Mouse (Mus musculus) forebrain, embryonic 13.5 days (tissue): Measurements from ENCODE around the gene Cacna1a. TPM values are rescaled to one million over a fixed set of nuclear protein-coding genes. Genes with fewer than 3 reads are reported as not detected.

ENCODE experiments used
- ATAC-seq: fragments of 200-750 bp; cut with Nextera tagmentation; 2 replicates; pipeline ENCODE4 v1.8.0; 2017
- H3K27ac ChIP-seq: fragments of 300-500 bp; sonication (generic); 2 replicates; pipeline ENCODE4 v1.5.1; 2015; ENCODE audit warnings: inconsistent platforms, mild to moderate bottlenecking, moderate library complexity
- H3K27me3 ChIP-seq: fragments of 300-500 bp; sonication (generic); 2 replicates; pipeline ENCODE4 v1.6.1; 2015; ENCODE audit warnings: mild to moderate bottlenecking, inconsistent platforms
- H3K36me3 ChIP-seq: fragments of 300-500 bp; sonication (generic); 2 replicates; pipeline ENCODE4 v1.6.1; 2015; ENCODE audit warnings: mild to moderate bottlenecking, inconsistent platforms; ENCODE audit not compliant: poor library complexity, severe bottlenecking
- H3K4me1 ChIP-seq: fragments of 300-500 bp; sonication (generic); 2 replicates; pipeline ENCODE4 v1.6.1; 2015; ENCODE audit warnings: inconsistent platforms
- H3K4me2 ChIP-seq: fragments of 300-500 bp; sonication (generic); 2 replicates; pipeline ENCODE4 v1.6.1; 2015; ENCODE audit warnings: inconsistent platforms, mild to moderate bottlenecking, moderate library complexity
- H3K4me3 ChIP-seq: fragments of 300-500 bp; sonication (generic); 2 replicates; pipeline ENCODE4 v1.5.1; 2015; ENCODE audit warnings: mild to moderate bottlenecking, inconsistent platforms
- H3K9ac ChIP-seq: fragments of 300-500 bp; sonication (generic); 2 replicates; pipeline ENCODE4 v1.6.1; 2015; ENCODE audit warnings: mild to moderate bottlenecking, inconsistent platforms
- H3K9me3 ChIP-seq: fragments of 300-500 bp; sonication (generic); replicated peaks from 2 replicates; pipeline ENCODE4 v1.6.1; 2016; ENCODE audit warnings: inconsistent platforms
- WGBS: fragments of 180-500 bp; shearing (Covaris S2); methylation state at CpG from one replicate; pipeline ENCODE4 v1.1.7; 2015; 5-methylcytosine and 5-hydroxymethylcytosine counted together
- polyA plus RNA-seq: library from polyadenylated mRNA; unstranded; fragments of >200 nt; fragmentation: Nextera tagmentation; extraction: Ambion mirVana; gene quantifications from 2 replicates; pipeline ENCODE4 v1.2.1, GENCODE M21; 2015

Cacna1a gene
- polyA plus RNA-seq, 1 experiment from 2014 or later = 9.7 TPM

DNA sequence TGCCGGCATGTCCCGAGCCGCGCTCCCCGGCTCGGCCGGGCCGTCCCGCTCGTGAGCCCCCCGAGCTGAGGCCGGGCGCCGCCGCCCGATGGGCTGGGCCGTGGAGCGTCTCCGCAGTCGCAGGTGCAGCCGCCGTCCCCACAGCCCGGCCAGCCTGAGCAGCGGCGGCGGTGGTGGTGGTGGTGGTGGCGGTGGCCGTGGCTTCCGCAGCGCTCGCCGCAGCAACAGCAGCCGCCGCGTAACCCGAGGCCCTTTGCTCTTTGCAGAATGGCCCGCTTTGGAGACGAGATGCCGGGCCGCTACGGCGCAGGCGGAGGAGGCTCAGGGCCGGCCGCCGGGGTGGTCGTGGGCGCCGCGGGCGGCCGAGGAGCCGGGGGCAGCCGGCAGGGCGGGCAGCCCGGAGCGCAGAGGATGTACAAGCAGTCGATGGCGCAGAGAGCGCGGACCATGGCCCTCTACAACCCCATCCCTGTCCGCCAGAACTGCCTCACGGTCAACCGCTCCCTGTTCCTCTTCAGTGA lies 27.2 kb downstream of the Cacna1a start:
- peak overlapping the region; percentile 82 for H3K27ac ChIP-seq
- H3K27me3 ChIP-seq = peaks cover 9% of the 10 kb centered on the region; the same call in 1 of the 2 replicates
- peak overlapping the region; percentile 81 for H3K9ac ChIP-seq
- peak overlapping the region; percentile 87 for H3K4me2 ChIP-seq
- WGBS = 0% methylated on average over 38 of the region's 64 CpGs
- no peaks in the 10 kb centered on the region for H3K36me3 ChIP-seq
- peak; percentile 73 for ATAC-seq
- H3K4me1 ChIP-seq = peaks cover 25% of the 10 kb centered on the region
- H3K9me3 ChIP-seq = peaks cover 4% of the 10 kb centered on the region; the same call in 1 of the 2 replicates
- peak overlapping the region; percentile 54 for H3K4me3 ChIP-seq

DNA sequence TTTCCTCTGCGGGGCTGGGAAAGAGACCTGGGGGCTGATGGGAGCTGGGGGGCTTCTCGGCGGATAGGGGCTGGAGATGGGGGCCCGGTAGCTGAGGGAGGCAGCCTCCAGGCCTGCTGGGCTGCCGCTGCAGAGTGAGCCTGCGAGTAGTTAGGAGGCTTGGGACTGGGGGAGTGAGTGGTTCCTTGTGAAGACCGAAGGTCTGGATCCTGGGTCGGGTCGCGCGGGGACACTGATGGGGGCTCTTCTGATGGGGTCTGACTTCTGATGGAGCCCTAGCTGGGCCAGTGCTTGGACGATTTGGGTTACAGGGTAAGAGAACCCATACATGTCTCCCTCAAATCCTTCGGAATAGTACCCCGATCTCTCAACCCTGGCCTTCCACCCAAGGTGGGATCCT lies 27.8 kb downstream of the Cacna1a start:
- peaks cover 9% of the 10 kb centered on the region; the same call in 1 of the 2 replicates for H3K27me3 ChIP-seq
- peaks cover 25% of the 10 kb centered on the region for H3K4me1 ChIP-seq
- H3K27ac ChIP-seq = peak overlapping the region; percentile 82
- peak overlapping the region; percentile 87 for H3K4me2 ChIP-seq
- ATAC-seq = peak; percentile 36
- no peaks in the 10 kb centered on the region for H3K36me3 ChIP-seq
- peaks cover 4% of the 10 kb centered on the region; the same call in 1 of the 2 replicates for H3K9me3 ChIP-seq
- H3K9ac ChIP-seq = peak overlapping the region; percentile 81
- peak overlapping the region; percentile 54 for H3K4me3 ChIP-seq
- WGBS = 11% methylated on average over 14 of the region's 14 CpGs

DNA sequence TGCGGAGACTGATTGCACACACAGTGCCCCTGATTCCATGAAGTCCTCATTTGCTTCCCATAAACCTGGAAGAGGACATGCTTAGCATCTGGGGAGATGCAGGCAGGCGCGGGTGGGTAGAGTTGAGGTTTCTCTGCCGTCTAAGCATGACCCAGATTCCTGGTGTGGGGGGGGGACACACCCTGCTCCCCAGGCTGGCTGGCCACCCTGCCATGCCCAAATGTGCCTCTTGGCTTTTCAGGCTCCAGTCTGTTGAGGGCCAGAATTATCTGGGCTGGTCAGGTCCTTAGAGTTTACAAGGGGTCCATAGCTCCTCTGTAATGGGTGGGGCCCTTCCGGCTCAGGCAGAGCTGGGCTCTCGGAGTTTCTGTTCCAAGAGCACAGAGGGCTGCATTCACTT lies 28.7 kb downstream of the Cacna1a start:
- Histone ChIP-seq H3K4me2 (peak overlapping the region; percentile 87), H3K36me3 (no peaks in the 10 kb centered on the region), H3K27me3 (peaks cover 9% of the 10 kb centered on the region; the same call in 1 of the 2 replicates), H3K4me3 (peak overlapping the region; percentile 54), H3K27ac (peak overlapping the region; percentile 0; the same call in 1 of the 2 replicates), H3K4me1 (peaks cover 25% of the 10 kb centered on the region), H3K9ac (peak overlapping the region; percentile 81; the same call in 1 of the 2 replicates), H3K9me3 (peaks cover 4% of the 10 kb centered on the region; the same call in 1 of the 2 replicates)
- no peak for ATAC-seq
- WGBS = 82% methylated on average over 6 of the region's 6 CpGs

DNA sequence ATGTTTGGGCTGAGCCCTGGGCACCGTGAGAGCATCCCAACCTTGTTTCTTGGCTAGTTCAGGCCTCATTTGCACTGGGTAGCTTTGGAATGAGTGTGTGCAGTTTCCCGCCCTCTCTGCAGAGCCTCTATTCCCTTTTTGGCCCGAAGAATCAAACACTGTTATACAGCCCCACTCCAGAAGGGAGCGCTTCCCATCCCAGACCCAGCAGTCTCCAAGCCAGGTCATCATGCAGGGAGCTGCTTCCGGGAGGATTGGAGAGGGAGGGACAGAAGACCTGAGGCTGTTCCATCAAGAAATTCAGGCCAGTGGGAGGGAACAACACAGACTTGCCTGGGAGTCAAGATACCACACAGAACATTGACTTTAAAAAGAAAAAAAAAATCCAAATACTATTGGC lies 29.6 kb downstream of the Cacna1a start:
- Histone ChIP-seq H3K36me3 (no peaks in the 10 kb centered on the region), H3K4me2 (peak overlapping the region; percentile 87), H3K27me3 (peaks cover 9% of the 10 kb centered on the region; the same call in 1 of the 2 replicates), H3K27ac (no peak overlapping the region), H3K9ac (no peak overlapping the region), H3K4me3 (0 out of 2 replicates have a peak overlapping the region, but pooled peaks have one; percentile 54), H3K9me3 (peaks cover 4% of the 10 kb centered on the region; the same call in 1 of the 2 replicates), H3K4me1 (peaks cover 25% of the 10 kb centered on the region)
- ATAC-seq = no peak
- 59% methylated on average over 5 of the region's 5 CpGs for WGBS

DNA sequence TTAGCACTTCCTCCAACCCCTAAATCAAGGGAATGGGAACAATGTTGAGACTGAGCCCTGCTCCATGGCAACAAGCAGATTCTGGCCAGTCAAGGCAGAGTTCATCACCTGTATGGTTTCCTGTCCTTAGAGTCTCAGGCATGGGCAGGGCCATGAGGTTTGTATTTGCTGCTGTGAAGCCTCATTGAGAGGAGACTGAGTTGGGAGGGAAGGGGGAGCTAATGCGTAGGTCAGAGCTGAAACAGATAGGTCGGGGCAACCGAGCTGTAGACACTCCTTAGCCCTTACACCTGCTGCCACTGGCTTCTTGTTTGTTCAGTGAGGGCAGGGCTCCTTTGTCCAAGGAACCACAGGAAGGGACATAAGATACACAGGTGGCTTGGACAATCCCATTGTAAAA lies 36.2 kb downstream of the Cacna1a start:
- H3K9ac ChIP-seq = no peak overlapping the region
- no peak overlapping the region for H3K4me2 ChIP-seq
- H3K27me3 ChIP-seq = no peaks in the 10 kb centered on the region
- H3K27ac ChIP-seq = no peak overlapping the region
- ATAC-seq = no peak
- H3K4me1 ChIP-seq = peaks cover 5% of the 10 kb centered on the region; the same call in 1 of the 2 replicates
- 93% methylated on average over 3 of the region's 3 CpGs for WGBS
- no peaks in the 10 kb centered on the region for H3K9me3 ChIP-seq
- H3K4me3 ChIP-seq = no peak overlapping the region
- peaks cover 4% of the 10 kb centered on the region; the same call in 1 of the 2 replicates for H3K36me3 ChIP-seq

DNA sequence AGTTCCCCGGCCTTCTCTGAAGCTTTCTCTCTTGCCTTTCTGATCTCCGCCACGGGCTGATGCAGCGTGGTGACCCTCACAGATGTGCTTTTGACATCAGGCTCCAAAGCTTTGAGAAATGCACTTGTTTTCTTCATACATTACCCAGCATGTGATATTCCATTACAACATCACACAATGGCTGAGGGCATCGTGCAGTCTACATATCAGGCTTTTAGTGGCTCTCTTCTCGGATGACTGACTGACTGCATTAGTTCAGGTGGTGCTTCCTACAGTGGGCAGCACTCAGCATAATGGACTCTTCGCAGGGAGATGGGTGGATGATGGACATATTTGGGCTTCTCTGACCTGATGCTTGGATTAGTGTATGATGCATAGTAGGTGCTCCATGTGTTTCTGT lies 37.8 kb downstream of the Cacna1a start:
- H3K4me1 ChIP-seq = peaks cover 5% of the 10 kb centered on the region; the same call in 1 of the 2 replicates
- 94% methylated on average over 7 of the region's 7 CpGs for WGBS
- H3K9ac ChIP-seq = no peak overlapping the region

DNA sequence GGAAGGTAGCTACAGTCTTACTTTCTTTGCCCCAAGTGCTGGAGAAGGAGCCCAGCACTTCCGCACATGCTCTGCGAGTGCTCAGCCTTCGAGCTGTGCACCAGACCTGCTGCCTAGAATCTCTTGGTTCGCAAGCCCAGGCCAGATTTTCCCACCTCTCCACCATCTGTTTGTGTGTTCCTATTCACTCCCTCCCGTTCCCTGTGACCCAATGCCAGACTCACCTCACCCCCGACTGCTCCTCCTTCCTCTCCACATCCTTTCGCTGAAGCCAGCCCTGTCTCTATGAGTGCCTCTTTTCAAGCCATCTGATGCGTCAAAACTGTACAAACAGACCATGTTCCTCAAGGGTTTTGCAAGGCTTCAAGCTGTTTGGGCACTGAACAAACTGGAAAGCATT lies 38.3 kb downstream of the Cacna1a start:
- Histone ChIP-seq H3K27me3 (no peaks in the 10 kb centered on the region), H3K4me3 (no peak overlapping the region), H3K4me2 (no peak overlapping the region), H3K9me3 (no peaks in the 10 kb centered on the region), H3K27ac (no peak overlapping the region), H3K4me1 (peaks cover 5% of the 10 kb centered on the region; the same call in 1 of the 2 replicates), H3K36me3 (peaks cover 4% of the 10 kb centered on the region; the same call in 1 of the 2 replicates), H3K9ac (no peak overlapping the region)
- 85% methylated on average over 8 of the region's 8 CpGs for WGBS
- ATAC-seq = no peak

More for the DNA sequence above, 37.8 kb downstream of the Cacna1a start:
- peaks cover 4% of the 10 kb centered on the region; the same call in 1 of the 2 replicates for H3K36me3 ChIP-seq
- no peak for ATAC-seq
- no peak overlapping the region for H3K4me3 ChIP-seq
- H3K4me2 ChIP-seq = no peak overlapping the region
- H3K9me3 ChIP-seq = no peaks in the 10 kb centered on the region
- no peak overlapping the region; the same call in 1 of the 2 replicates for H3K27ac ChIP-seq
- H3K27me3 ChIP-seq = no peaks in the 10 kb centered on the region

DNA sequence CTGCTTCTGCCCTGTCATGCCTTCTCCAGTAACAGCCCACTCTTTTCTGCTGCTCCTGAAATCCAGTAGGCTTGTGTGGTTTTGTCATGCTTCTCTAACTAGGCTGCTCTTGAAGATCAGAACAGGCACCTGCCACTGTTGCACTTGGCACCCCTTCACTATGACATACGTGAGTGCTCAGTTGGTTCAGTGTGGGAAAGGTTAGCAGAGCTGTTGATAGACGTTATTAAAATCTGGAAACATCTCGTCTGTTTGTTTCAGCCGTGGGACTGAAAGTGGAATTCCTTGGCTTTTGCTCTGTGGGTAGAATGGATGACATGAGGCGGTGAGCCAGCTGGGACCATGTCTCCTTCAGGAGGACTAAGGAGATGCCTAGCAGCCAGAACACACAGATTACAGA lies 39.8 kb downstream of the Cacna1a start:
- H3K27me3 ChIP-seq = no peaks in the 10 kb centered on the region
- H3K4me3 ChIP-seq = no peak overlapping the region
- no peak overlapping the region for H3K4me2 ChIP-seq
- H3K9me3 ChIP-seq = no peaks in the 10 kb centered on the region
- WGBS = 88% methylated on average over 5 of the region's 5 CpGs
- H3K36me3 ChIP-seq = peaks cover 4% of the 10 kb centered on the region; the same call in 1 of the 2 replicates
- peaks cover 5% of the 10 kb centered on the region; the same call in 1 of the 2 replicates for H3K4me1 ChIP-seq
- no peak overlapping the region for H3K9ac ChIP-seq
- no peak for ATAC-seq
- H3K27ac ChIP-seq = no peak overlapping the region

DNA sequence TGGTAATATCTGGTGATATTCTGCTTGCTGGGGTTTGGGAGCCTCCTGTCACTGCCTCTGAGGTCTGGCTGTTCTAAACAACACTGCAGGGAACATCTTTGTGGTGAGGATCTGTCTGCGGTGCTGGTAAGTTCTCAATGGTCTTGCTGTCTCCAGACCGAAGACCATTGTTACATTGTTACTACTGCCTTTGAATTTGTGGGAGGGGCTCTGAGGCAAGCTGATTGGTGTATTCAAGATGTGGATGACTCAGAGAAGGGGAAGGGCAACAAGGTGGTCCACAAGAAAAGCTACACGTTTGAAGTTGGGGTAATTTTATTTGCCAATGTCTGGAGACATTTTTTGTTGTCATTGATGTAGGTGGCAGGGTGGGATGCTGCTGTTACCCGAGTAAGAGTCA lies 40.8 kb downstream of the Cacna1a start:
- no peak overlapping the region for H3K27ac ChIP-seq
- no peak overlapping the region for H3K9ac ChIP-seq
- ATAC-seq = no peak
- peaks cover 4% of the 10 kb centered on the region; the same call in 1 of the 2 replicates for H3K36me3 ChIP-seq
- H3K27me3 ChIP-seq = no peaks in the 10 kb centered on the region
- no peaks in the 10 kb centered on the region for H3K9me3 ChIP-seq
- H3K4me2 ChIP-seq = no peak overlapping the region
- no peak overlapping the region for H3K4me3 ChIP-seq
- H3K4me1 ChIP-seq = peaks cover 5% of the 10 kb centered on the region; the same call in 1 of the 2 replicates
- WGBS = 20% methylated on average over 4 of the region's 4 CpGs

DNA sequence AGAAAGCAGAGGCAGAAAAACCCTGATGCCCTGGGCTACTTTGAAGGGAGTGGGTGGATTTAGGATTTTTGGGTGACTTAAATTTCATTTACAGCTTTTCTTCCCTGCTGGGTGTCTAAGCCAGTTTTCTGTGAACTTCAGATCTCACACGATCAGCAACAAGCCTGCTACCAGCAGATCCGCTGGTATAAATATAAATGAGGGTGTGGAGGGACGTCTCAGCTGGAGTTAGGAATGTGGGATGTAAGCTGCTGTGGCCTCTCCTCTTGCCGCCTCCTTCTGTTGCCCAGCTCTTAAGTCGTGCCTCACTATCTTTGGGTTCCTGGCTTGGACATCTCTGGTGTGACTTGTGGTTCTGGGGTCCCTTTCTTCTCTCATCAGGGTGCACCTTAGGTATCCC lies 41.3 kb downstream of the Cacna1a start:
- 42% methylated on average over 5 of the region's 5 CpGs for WGBS
- Histone ChIP-seq H3K9me3 (no peaks in the 10 kb centered on the region), H3K36me3 (peaks cover 4% of the 10 kb centered on the region; the same call in 1 of the 2 replicates), H3K4me1 (peaks cover 5% of the 10 kb centered on the region; the same call in 1 of the 2 replicates), H3K4me2 (no peak overlapping the region), H3K9ac (no peak overlapping the region), H3K27me3 (no peaks in the 10 kb centered on the region), H3K27ac (no peak overlapping the region), H3K4me3 (no peak overlapping the region)
- no peak for ATAC-seq

DNA sequence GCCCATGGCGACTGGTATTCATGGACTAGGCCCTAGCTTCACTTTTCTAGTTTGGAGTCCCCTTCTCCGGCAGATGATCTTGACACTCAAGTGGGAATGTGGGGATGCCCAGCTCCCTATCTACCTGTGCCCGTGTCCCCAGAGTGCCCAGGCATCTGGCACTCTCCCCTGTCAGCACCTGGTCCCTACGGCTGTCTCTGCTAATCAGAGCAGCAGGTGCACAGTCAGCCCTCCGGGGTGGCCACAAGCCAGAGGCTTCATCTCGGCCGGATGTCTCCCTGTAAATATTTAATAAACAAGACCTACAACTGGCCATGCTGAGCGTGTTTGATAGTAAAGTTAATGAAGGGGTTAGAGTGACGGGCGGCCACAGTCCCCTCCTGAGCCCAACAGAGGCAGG lies 47.1 kb downstream of the Cacna1a start:
- ATAC-seq = no peak
- Histone ChIP-seq H3K27ac (no peak overlapping the region), H3K9me3 (no peaks in the 10 kb centered on the region), H3K4me1 (no peaks in the 10 kb centered on the region), H3K27me3 (no peaks in the 10 kb centered on the region), H3K9ac (no peak overlapping the region), H3K36me3 (no peaks in the 10 kb centered on the region), H3K4me3 (no peak overlapping the region), H3K4me2 (no peak overlapping the region)
- 88% methylated on average over 10 of the region's 10 CpGs for WGBS

DNA sequence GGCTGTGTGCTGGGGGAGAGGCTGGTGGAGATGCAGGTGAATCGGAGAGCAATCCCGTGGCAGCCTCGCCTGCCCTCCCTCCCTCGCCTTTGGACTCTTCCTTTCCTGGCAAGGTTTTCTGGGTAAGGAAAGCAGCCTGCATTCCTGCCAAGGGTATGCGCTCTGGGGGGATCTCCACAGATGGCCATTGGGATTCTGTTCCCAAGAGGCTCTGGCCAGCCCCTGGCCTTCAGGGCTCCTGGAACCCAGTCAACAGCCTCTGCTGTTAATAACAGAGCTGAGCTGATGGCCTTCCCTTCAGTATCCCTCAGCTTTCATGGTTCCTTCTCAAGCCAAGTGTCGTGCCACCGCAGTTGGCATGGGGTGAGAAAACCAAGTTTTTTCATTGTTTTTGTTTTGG lies 51.6 kb downstream of the Cacna1a start:
- 86% methylated on average over 7 of the region's 7 CpGs for WGBS
- no peak overlapping the region for H3K9ac ChIP-seq
- H3K4me3 ChIP-seq = no peak overlapping the region
- no peaks in the 10 kb centered on the region for H3K9me3 ChIP-seq
- H3K27ac ChIP-seq = no peak overlapping the region
- no peak for ATAC-seq
- peaks cover 5% of the 10 kb centered on the region; the same call in 1 of the 2 replicates for H3K36me3 ChIP-seq
- H3K4me1 ChIP-seq = peaks cover 6% of the 10 kb centered on the region
- no peak overlapping the region for H3K4me2 ChIP-seq
- no peaks in the 10 kb centered on the region for H3K27me3 ChIP-seq
